Mouse (Mus musculus): ENCODE measurements around the gene Asb2. TPM values are rescaled to one million over a fixed set of nuclear protein-coding genes. Genes with fewer than 3 reads are reported as not detected.

Gene Asb2
- 0.93 and 4.4 TPM in 2 replicates for total RNA-seq (2014; rRNA removed)
- 1.5 and 1.9 TPM in 2 replicates for polyA plus RNA-seq (2015; fragmentation: Nextera tagmentation; extraction: Ambion mirVana)

DNA sequence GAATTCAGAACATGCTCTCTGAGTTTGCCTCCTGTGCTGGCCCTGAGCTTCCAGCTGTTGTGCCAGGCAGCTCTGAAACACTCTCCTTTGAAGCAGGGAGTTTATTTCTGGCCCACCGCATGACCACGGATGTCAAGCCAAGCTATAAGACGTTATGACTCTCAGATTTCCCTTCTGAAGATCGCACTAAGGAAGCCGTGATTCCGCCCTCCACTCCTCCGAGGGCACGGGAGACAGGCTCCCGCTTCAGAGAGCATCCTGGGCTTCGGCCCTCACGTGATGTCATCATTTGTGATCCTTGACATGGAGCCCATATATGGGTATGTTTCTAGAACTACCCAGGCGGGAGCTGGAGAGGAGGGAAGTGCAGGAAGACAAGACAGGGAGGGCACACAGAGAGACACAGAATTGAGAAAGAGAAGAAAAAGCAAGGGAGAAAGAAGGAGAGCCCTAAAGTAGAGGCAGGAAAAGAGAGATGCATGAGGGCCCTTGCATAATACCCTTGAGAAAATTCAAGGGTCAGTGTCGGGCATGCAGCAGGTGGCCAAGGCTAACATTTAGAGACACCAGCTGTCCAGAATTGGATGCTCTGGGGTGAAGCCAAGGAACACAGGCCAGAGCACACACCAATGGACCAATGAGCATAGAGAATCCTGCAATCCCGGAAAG, at the start of gene Asb2:
Asb2 (minus strand) TSS at position 256 of the 669 bp plus-strand sequence.
- no peaks in the 10 kb centered on the region for H3K9me3 ChIP-seq (ENCODE audit: low read length)
- H3K9ac ChIP-seq (replicated peaks; ENCODE audit: low read length, poor library complexity, severe bottlenecking) = no peak within 1 kb of the TSS
- no peaks in the 10 kb centered on the region for H3K27me3 ChIP-seq (ENCODE audit: insufficient read depth, low read length)
- no peaks in the 10 kb centered on the region for H3K36me3 ChIP-seq (ENCODE audit: insufficient read depth, low read length)
- no peak within 1 kb of the TSS for H3K27ac ChIP-seq (ENCODE audit: low read depth, low read length)
- WGBS = 68% methylated on average over 14 of the region's 14 CpGs
- no peak within 1 kb of the TSS for H3K4me3 ChIP-seq (ENCODE audit: low read depth, low read length)
- no peaks in the 10 kb centered on the region for H3K4me1 ChIP-seq (ENCODE audit: insufficient read depth, low read length)
- no peak for ATAC-seq (ENCODE audit: low FRiP score)
- H3K4me2 ChIP-seq (ENCODE audit: low read depth, low read length, poor library complexity, severe bottlenecking) = no peak within 1 kb of the TSS
- no peak for TF ChIP-seq CTCF (IDR thresholded peaks at IDR 0.05)
- no peak for DNase-seq (ENCODE audit: low spot score)

DNA sequence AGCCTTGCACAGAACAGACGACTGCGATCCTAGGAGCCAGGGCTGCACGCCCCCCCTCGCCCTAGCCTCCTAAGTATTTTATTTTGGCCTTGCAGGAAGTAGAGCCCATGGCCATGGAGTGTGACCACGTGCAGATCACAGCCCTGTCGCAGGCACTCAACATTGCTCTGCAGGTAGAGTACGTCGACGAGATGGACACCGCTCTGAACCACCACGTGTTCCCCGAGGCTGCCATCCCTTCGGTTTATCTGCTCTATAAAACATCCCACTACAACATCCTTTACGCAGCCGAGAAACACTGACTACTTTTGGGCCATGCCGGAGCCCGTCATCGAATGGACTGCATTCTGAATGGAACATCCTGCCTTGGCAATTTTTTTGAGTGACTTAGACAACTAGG, 48.3 kb upstream of the Asb2 start:
- Histone ChIP-seq H3K27me3 (ENCODE audit: insufficient read depth, low read length) (no peaks in the 10 kb centered on the region), H3K9me3 (ENCODE audit: low read length) (no peaks in the 10 kb centered on the region), H3K4me3 (ENCODE audit: low read depth, low read length) (no peak overlapping the region), H3K4me2 (ENCODE audit: low read depth, low read length, poor library complexity, severe bottlenecking) (no peak overlapping the region), H3K36me3 (ENCODE audit: insufficient read depth, low read length) (peaks cover 72% of the 10 kb centered on the region), H3K27ac (ENCODE audit: low read depth, low read length) (no peak overlapping the region), H3K9ac (replicated peaks; ENCODE audit: low read length, poor library complexity, severe bottlenecking) (no peak overlapping the region), H3K4me1 (ENCODE audit: insufficient read depth, low read length) (no peaks in the 10 kb centered on the region)
- ATAC-seq (ENCODE audit: low FRiP score) (no peak), DNase-seq (ENCODE audit: low spot score) (no peak)
- 88% methylated on average over 18 of the region's 18 CpGs for WGBS
- TF ChIP-seq CTCF (IDR thresholded peaks at IDR 0.05) = no peak

DNA sequence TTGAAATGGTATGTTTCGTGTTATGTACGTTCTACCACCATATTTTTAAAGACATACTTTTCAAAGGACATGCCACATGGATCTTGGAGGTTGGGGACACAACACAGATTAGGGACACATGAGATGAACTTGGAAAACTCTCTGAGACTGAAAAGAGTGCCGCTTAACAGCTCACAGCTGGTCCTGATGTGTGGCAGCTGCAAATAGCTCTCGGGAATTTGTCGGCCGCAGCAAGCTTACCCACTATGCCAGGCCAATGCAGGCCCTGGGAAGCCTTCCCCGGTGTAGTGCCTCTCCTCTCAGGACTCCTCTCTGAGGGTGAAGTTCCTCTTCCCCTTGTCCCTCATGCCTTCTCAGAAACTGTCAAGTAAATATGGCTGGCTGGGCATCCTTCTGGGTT, 41.0 kb upstream of the Asb2 start:
- WGBS = 81% methylated on average over 7 of the region's 7 CpGs
- H3K4me2 ChIP-seq (ENCODE audit: low read depth, low read length, poor library complexity, severe bottlenecking) = no peak overlapping the region
- ATAC-seq (ENCODE audit: low FRiP score) = no peak
- H3K4me3 ChIP-seq (ENCODE audit: low read depth, low read length) = no peak overlapping the region
- H3K27me3 ChIP-seq (ENCODE audit: insufficient read depth, low read length) = no peaks in the 10 kb centered on the region
- no peaks in the 10 kb centered on the region for H3K9me3 ChIP-seq (ENCODE audit: low read length)
- no peak overlapping the region for H3K9ac ChIP-seq (replicated peaks; ENCODE audit: low read length, poor library complexity, severe bottlenecking)
- peaks cover 11% of the 10 kb centered on the region for H3K36me3 ChIP-seq (ENCODE audit: insufficient read depth, low read length)
- no peak for TF ChIP-seq CTCF (IDR thresholded peaks at IDR 0.05)
- H3K27ac ChIP-seq (ENCODE audit: low read depth, low read length) = no peak overlapping the region
- DNase-seq (ENCODE audit: low spot score) = no peak
- H3K4me1 ChIP-seq (ENCODE audit: insufficient read depth, low read length) = no peaks in the 10 kb centered on the region; the same call in 1 of the 2 replicates

DNA sequence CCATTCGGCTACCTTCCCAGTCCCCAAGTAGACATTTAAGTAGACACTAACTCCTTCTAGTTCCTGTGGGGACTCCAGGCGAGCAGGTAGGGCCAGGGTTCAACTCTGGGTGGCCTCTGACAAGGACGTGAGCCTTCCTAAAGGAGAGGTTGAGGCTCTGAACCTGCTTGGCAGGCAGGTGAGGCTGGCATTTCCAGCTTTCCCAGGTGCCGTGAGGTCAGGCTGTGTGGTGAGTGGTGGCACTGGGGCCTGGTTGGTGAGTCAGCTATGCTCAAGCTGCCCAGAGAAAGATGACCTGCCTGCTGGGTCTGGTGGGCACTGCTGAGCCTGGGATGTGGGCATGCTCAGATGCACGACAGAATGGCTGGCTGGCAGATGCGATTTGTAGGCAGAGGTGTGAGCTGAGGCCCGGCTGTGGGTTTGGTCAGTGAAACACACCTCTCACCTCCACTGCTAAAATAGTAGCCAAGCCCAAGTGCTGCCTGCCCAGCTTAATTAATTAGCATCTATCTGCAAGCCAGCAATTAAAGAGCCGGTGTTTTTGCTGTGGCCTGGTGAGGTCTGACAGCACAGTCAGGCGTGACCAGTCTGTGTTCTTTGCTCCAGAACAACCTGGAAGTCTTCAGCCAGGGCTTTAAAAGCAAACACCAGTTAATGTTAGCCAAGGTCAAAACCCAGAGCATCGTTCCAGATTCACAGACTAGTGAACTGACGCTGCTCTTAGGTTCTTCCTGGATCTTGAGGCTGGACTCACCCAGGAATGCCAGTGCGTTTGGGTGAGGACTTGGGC, 39.9 kb upstream of the Asb2 start:
- no peak overlapping the region for H3K4me3 ChIP-seq (ENCODE audit: low read depth, low read length)
- H3K27ac ChIP-seq (ENCODE audit: low read depth, low read length) = no peak overlapping the region
- H3K4me1 ChIP-seq (ENCODE audit: insufficient read depth, low read length) = no peaks in the 10 kb centered on the region; the same call in 1 of the 2 replicates
- H3K9me3 ChIP-seq (ENCODE audit: low read length) = no peaks in the 10 kb centered on the region
- H3K9ac ChIP-seq (replicated peaks; ENCODE audit: low read length, poor library complexity, severe bottlenecking) = no peak overlapping the region
- peaks cover 6% of the 10 kb centered on the region for H3K36me3 ChIP-seq (ENCODE audit: insufficient read depth, low read length)
- no peaks in the 10 kb centered on the region for H3K27me3 ChIP-seq (ENCODE audit: insufficient read depth, low read length)
- ATAC-seq (ENCODE audit: low FRiP score) (no peak), DNase-seq (ENCODE audit: low spot score) (no peak)
- H3K4me2 ChIP-seq (ENCODE audit: low read depth, low read length, poor library complexity, severe bottlenecking) = no peak overlapping the region
- 78% methylated on average over 12 of the region's 12 CpGs for WGBS
- no peak for TF ChIP-seq CTCF (IDR thresholded peaks at IDR 0.05)

DNA sequence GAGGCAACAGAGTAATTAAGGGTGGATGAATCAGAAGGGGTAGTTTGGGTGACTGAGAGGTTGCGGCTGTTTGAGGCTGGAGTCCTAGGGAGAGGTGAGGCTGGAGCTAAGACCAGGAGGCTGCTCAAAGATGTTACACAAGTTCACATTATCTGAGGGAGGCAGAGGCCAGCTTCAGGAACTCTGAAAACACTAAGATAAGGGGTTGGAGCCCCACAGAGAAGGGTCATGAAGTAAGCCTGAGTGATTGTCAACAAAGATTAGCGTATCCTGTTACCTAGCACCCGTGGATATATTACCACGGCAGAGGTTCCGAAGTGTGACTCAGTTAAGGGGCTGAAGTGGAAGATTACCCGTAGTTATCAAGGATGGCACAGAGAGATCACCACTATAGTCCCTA, 37.7 kb upstream of the Asb2 start:
- H3K9me3 ChIP-seq (ENCODE audit: low read length) = no peaks in the 10 kb centered on the region
- DNase-seq (ENCODE audit: low spot score) (no peak), ATAC-seq (ENCODE audit: low FRiP score) (no peak)
- no peak for TF ChIP-seq CTCF (IDR thresholded peaks at IDR 0.05)
- no peak overlapping the region for H3K27ac ChIP-seq (ENCODE audit: low read depth, low read length)
- 0 out of 2 replicates have a peak, but pooled peaks cover 2% of the 10 kb centered on the region for H3K36me3 ChIP-seq (ENCODE audit: insufficient read depth, low read length)
- no peak overlapping the region for H3K4me2 ChIP-seq (ENCODE audit: low read depth, low read length, poor library complexity, severe bottlenecking)
- H3K4me1 ChIP-seq (ENCODE audit: insufficient read depth, low read length) = peaks cover 9% of the 10 kb centered on the region; the same call in 1 of the 2 replicates
- H3K9ac ChIP-seq (replicated peaks; ENCODE audit: low read length, poor library complexity, severe bottlenecking) = no peak overlapping the region
- no peaks in the 10 kb centered on the region for H3K27me3 ChIP-seq (ENCODE audit: insufficient read depth, low read length)
- no peak overlapping the region for H3K4me3 ChIP-seq (ENCODE audit: low read depth, low read length)
- WGBS = 35% methylated on average over 6 of the region's 6 CpGs

DNA sequence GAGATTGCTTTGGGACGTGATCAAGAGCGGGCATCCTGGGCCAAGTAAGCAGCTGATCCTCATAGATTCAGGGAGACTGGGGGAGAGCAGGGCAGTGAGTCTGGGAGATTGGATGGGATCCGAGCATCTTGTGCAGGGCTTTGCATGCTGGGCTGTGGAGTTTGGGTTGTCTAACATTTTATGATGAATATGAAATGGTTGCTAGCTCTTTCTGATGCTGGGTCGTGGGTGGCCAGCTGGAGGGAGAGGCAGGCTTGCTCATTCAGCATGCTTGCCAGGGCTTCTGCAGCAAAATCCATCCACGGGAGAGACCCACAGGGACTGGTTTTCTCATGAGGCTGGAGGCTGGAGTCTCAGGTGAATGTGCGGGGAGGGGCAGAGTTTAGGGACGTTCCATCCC, 35.3 kb upstream of the Asb2 start:
- no peak for DNase-seq (ENCODE audit: low spot score)
- no peak for ATAC-seq (ENCODE audit: low FRiP score)
- WGBS = 94% methylated on average over 7 of the region's 7 CpGs

More for the DNA sequence above, 35.3 kb upstream of the Asb2 start:
- Histone ChIP-seq H3K36me3 (ENCODE audit: insufficient read depth, low read length) (0 out of 2 replicates have a peak, but pooled peaks cover 2% of the 10 kb centered on the region), H3K4me3 (ENCODE audit: low read depth, low read length) (no peak overlapping the region), H3K27me3 (ENCODE audit: insufficient read depth, low read length) (no peaks in the 10 kb centered on the region), H3K9me3 (ENCODE audit: low read length) (no peaks in the 10 kb centered on the region), H3K9ac (replicated peaks; ENCODE audit: low read length, poor library complexity, severe bottlenecking) (no peak overlapping the region), H3K4me1 (ENCODE audit: insufficient read depth, low read length) (peaks cover 9% of the 10 kb centered on the region; the same call in 1 of the 2 replicates), H3K4me2 (ENCODE audit: low read depth, low read length, poor library complexity, severe bottlenecking) (no peak overlapping the region), H3K27ac (ENCODE audit: low read depth, low read length) (no peak overlapping the region)
- no peak for TF ChIP-seq CTCF (IDR thresholded peaks at IDR 0.05)

Data from midbrain, postnatal 0 days (tissue).